13 mouse cellular contexts compared by ENCODE assay signal in genomic region chr8:108392909-108393308, GRCm38 (mm10).
DNase-seq lines count a peak whose midpoint lies in the region; ATAC-seq lines count a peak whose summit lies in the region.
"Had no signal": no experiment of that assay in that cellular context is flagged by ENCODE, and none has a peak within 500 bp of the region (broad histone marks: within the 10 kb centered on the region; RNA-seq: fewer than 3 reads in every experiment).

No protein-coding gene starts in this region.

- ATAC-seq in hematopoietic stem cell, adult 5-6 weeks (replicated peaks in 1 of 2; ENCODE audit: insufficient read depth in 1 of 2, low FRiP score in 2 of 2, low TSS enrichment in 1 of 2, low read depth in 1 of 2, poor library complexity in 2 of 2, severe bottlenecking in 2 of 2): peak; percentile 76 to 79
- ATAC-seq in megakaryocyte progenitor cell, adult 5-6 weeks (replicated peaks; ENCODE audit: poor library complexity): peak; percentile 97

- DNase-seq in urinary bladder, postnatal 14 days (ENCODE audit: low spot score): peak; percentile 39
- no peak for DNase-seq in urinary bladder, postnatal 4 days (ENCODE audit: low spot score in 2 of 2)
- DNase-seq in left cerebral cortex, postnatal 10 days (ENCODE audit: extremely low spot score in 1 of 2, low spot score in 2 of 2): no peak
- no peak for DNase-seq in cerebellum, adult 11 months
- no peak for DNase-seq in right cerebral cortex, adult 18-20 months
- no peak for DNase-seq in adrenal gland, postnatal 4 days (ENCODE audit: low spot score in 2 of 2)
- DNase-seq: adrenal gland, postnatal 14 days; gastrocnemius, postnatal 36 days; layer of hippocampus, adult 9-11 months; lung, adult 18-20 months; midbrain, embryonic 14.5 days had no signal

- intact Hi-C loops in left cerebral cortex, postnatal 10 days (cut with DNase I): no loop called here
